14 mouse cellular contexts compared by ENCODE assay signal in genomic region chr9:55409833-55410232, GRCm38 (mm10).
DNase-seq lines count a peak whose midpoint lies in the region; ATAC-seq and TF ChIP-seq lines count a peak whose summit lies in the region.
"Had no signal": no experiment of that assay in that cellular context is flagged by ENCODE, and none has a peak within 500 bp of the region (broad histone marks: within the 10 kb centered on the region; RNA-seq: fewer than 3 reads in every experiment).

No protein-coding gene starts in this region.

- H3K27me3 ChIP-seq in forebrain, postnatal 0 days (ENCODE audit: insufficient read depth, low read length) = no peaks in the 10 kb centered on the region
- H3K27me3 ChIP-seq in forebrain, embryonic 11.5 days (ENCODE audit: control insufficient read depth, insufficient read depth, low read length) = no peaks in the 10 kb centered on the region
- no peaks in the 10 kb centered on the region for H3K27me3 ChIP-seq in liver, embryonic 14.5 days (ENCODE audit: control insufficient read depth, insufficient read depth, low read length)
- no peaks in the 10 kb centered on the region; the same call in 1 of the 2 replicates for H3K27me3 ChIP-seq in liver, embryonic 11.5 days (replicated peaks; ENCODE audit: control insufficient read depth, insufficient read depth, low read length)
- H3K27me3 ChIP-seq in ES-Bruce4 (ENCODE audit: control insufficient read depth, insufficient read depth, low read length, poor library complexity, severe bottlenecking) = no peaks in the 10 kb centered on the region

- no peak overlapping the region for H3K9ac ChIP-seq in forebrain, postnatal 0 days
- H3K9ac ChIP-seq in forebrain, embryonic 11.5 days (ENCODE audit: low read length) = no peak overlapping the region
- no peak overlapping the region for H3K9ac ChIP-seq in liver, embryonic 14.5 days (replicated peaks)
- no peak overlapping the region for H3K9ac ChIP-seq in liver, embryonic 11.5 days (ENCODE audit: low read depth, low read length)
- no peak overlapping the region for H3K9ac ChIP-seq in ES-Bruce4 (ENCODE audit: low read depth, poor library complexity, severe bottlenecking)

- 36% methylated on average over 3 of the region's 3 CpGs for WGBS in forebrain, postnatal 0 days
- 44% methylated on average over 3 of the region's 3 CpGs for WGBS in forebrain, embryonic 11.5 days
- 24% methylated on average over 3 of the region's 3 CpGs for WGBS in liver, embryonic 14.5 days (ENCODE audit: insufficient replicate concordance)
- WGBS in liver, embryonic 11.5 days = 41% methylated on average over 3 of the region's 3 CpGs

- H3K4me3 ChIP-seq in forebrain, postnatal 0 days (ENCODE audit: low read depth, low read length) = no peak overlapping the region
- no peak overlapping the region for H3K4me3 ChIP-seq in forebrain, embryonic 11.5 days (ENCODE audit: low read depth, low read length)
- H3K4me3 ChIP-seq in liver, embryonic 14.5 days (ENCODE audit: insufficient read depth in 1 of 2, low read depth in 2 of 2, low read length in 2 of 2) = no peak overlapping the region
- no peak overlapping the region for H3K4me3 ChIP-seq in liver, embryonic 11.5 days (ENCODE audit: low read depth, low read length)
- H3K4me3 ChIP-seq in ES-Bruce4 (ENCODE audit: low read depth, low read length) = no peak overlapping the region
- H3K4me3 ChIP-seq: midbrain, embryonic 10.5 days had no signal

- no peak overlapping the region for H3K27ac ChIP-seq in forebrain, postnatal 0 days (ENCODE audit: low read depth, low read length)
- H3K27ac ChIP-seq in forebrain, embryonic 11.5 days (ENCODE audit: low read depth, low read length) = no peak overlapping the region
- no peak overlapping the region for H3K27ac ChIP-seq in liver, embryonic 14.5 days
- H3K27ac ChIP-seq in liver, embryonic 11.5 days (ENCODE audit: low read depth, low read length) = no peak overlapping the region
- no peak overlapping the region for H3K27ac ChIP-seq in ES-Bruce4 (ENCODE audit: insufficient read depth, low read length)
- H3K27ac ChIP-seq: midbrain, embryonic 10.5 days had no signal

- H3K9me3 ChIP-seq in forebrain, postnatal 0 days (ENCODE audit: low read length) = no peaks in the 10 kb centered on the region
- H3K9me3 ChIP-seq in forebrain, embryonic 11.5 days (ENCODE audit: control insufficient read depth, low read length) = no peaks in the 10 kb centered on the region
- H3K9me3 ChIP-seq in liver, embryonic 14.5 days (ENCODE audit: control insufficient read depth, low read length) = no peaks in the 10 kb centered on the region
- H3K9me3 ChIP-seq in liver, embryonic 11.5 days (ENCODE audit: control insufficient read depth, low read length) = no peaks in the 10 kb centered on the region
- H3K9me3 ChIP-seq in ES-Bruce4 (replicated peaks; ENCODE audit: control insufficient read depth, insufficient read depth, low read length, poor library complexity, severe bottlenecking) = no peaks in the 10 kb centered on the region
- H3K9me3 ChIP-seq: midbrain, embryonic 10.5 days had no signal

- ATAC-seq in forebrain, postnatal 0 days = no peak
- ATAC-seq in forebrain, embryonic 11.5 days (replicated peaks; ENCODE audit: low FRiP score) = no peak
- no peak for ATAC-seq in liver, embryonic 14.5 days (ENCODE audit: insufficient read depth)
- no peak for ATAC-seq in liver, embryonic 11.5 days (replicated peaks; ENCODE audit: low FRiP score)
- peak; percentile 62; the same call in 1 of the 2 replicates for ATAC-seq in common myeloid progenitor, adult 5-6 weeks (replicated peaks; ENCODE audit: low read depth, poor library complexity, severe bottlenecking)
- no peak for ATAC-seq in frontal cortex, adult (ENCODE audit: low TSS enrichment)
- ATAC-seq: Patski had no signal

- TF ChIP-seq CTCF in forebrain, postnatal 0 days (IDR thresholded peaks at IDR 0.05; ENCODE audit: low read depth) = peak; percentile 38; the same call in 1 of the 2 replicates
- TF ChIP-seq CTCF in liver, embryonic 14.5 days (IDR thresholded peaks at IDR 0.05; ENCODE audit: low read depth) = peak; percentile 30; the same call in 1 of the 2 replicates
- peak; percentile 56 for TF ChIP-seq CTCF in ES-Bruce4 (IDR thresholded peaks at IDR 0.05; ENCODE audit: low read depth, low read length)

- H3K4me2 ChIP-seq in forebrain, postnatal 0 days (ENCODE audit: low read depth) = no peak overlapping the region
- H3K4me2 ChIP-seq in forebrain, embryonic 11.5 days (ENCODE audit: low read depth, low read length, severe bottlenecking) = no peak overlapping the region
- no peak overlapping the region for H3K4me2 ChIP-seq in liver, embryonic 14.5 days (ENCODE audit: low read depth)
- no peak overlapping the region for H3K4me2 ChIP-seq in liver, embryonic 11.5 days

- TF ChIP-seq EP300 in liver, embryonic 14.5 days (IDR thresholded peaks at IDR 0.05; ENCODE audit: low read depth) = no peak
- TF ChIP-seq EP300 in ES-Bruce4 (IDR thresholded peaks at IDR 0.05; ENCODE audit: insufficient read depth, low read depth, low read length) = no peak

- DNase-seq in forebrain, postnatal 0 days = no peak
- DNase-seq in forebrain, embryonic 11.5 days (ENCODE audit: low spot score) = no peak
- DNase-seq in liver, embryonic 14.5 days (ENCODE audit: low read depth in 3 of 3, low spot score in 3 of 3) = no peak
- no peak for DNase-seq in liver, embryonic 11.5 days (ENCODE audit: low spot score)
- no peak for DNase-seq in left cerebral cortex, adult 8-10 months (ENCODE audit: low spot score in 2 of 2)
- DNase-seq: adrenal gland, adult 8-10 months; cerebellum, postnatal 25 days; kidney, postnatal 14 days; right cerebral cortex, postnatal 14 days had no signal

- H3K36me3 ChIP-seq in forebrain, postnatal 0 days (ENCODE audit: insufficient read depth) = no peaks in the 10 kb centered on the region
- no peaks in the 10 kb centered on the region for H3K36me3 ChIP-seq in forebrain, embryonic 11.5 days (ENCODE audit: control insufficient read depth, insufficient read depth, low read length)
- H3K36me3 ChIP-seq in liver, embryonic 14.5 days (replicated peaks; ENCODE audit: control insufficient read depth, insufficient read depth, low read depth) = no peaks in the 10 kb centered on the region
- no peaks in the 10 kb centered on the region for H3K36me3 ChIP-seq in liver, embryonic 11.5 days (ENCODE audit: control insufficient read depth, insufficient read depth, low read length)
- no peaks in the 10 kb centered on the region for H3K36me3 ChIP-seq in ES-Bruce4 (ENCODE audit: control insufficient read depth, insufficient read depth, low read length, poor library complexity, severe bottlenecking)
- H3K36me3 ChIP-seq: midbrain, embryonic 10.5 days had no signal

- no peaks in the 10 kb centered on the region for H3K4me1 ChIP-seq in forebrain, postnatal 0 days (ENCODE audit: insufficient read depth)
- H3K4me1 ChIP-seq in forebrain, embryonic 11.5 days (replicated peaks; ENCODE audit: control insufficient read depth, insufficient read depth, low read length) = no peaks in the 10 kb centered on the region
- H3K4me1 ChIP-seq in liver, embryonic 14.5 days (replicated peaks; ENCODE audit: control insufficient read depth in 2 of 2, insufficient read depth in 2 of 2, low read length in 1 of 2) = no peaks in the 10 kb centered on the region
- H3K4me1 ChIP-seq in liver, embryonic 11.5 days (replicated peaks; ENCODE audit: control insufficient read depth, insufficient read depth, low read length) = no peaks in the 10 kb centered on the region
- no peaks in the 10 kb centered on the region for H3K4me1 ChIP-seq in ES-Bruce4 (ENCODE audit: control insufficient read depth, insufficient read depth, low read length)

- no peak for TF ChIP-seq POLR2A in ES-Bruce4 (IDR thresholded peaks at IDR 0.05; ENCODE audit: insufficient read depth, low read length)
